Mouse (Mus musculus): Measurements from ENCODE around the gene Pawr.
A peak's percentile ranks its signal among the peaks of the same experiment; 100 is the strongest.
"Not testable (repeated sequence)": the region's sequence is repeated elsewhere in the genome, so short reads cannot be mapped to it uniquely, and the experiment has no call there.

Pawr gene

GRCm38 (mm10) chr10:108314396-108314795, 17.5 kb upstream of the Pawr start:
- no peak for DNase-seq

GRCm38 (mm10) chr10:108315236-108315635, 16.7 kb upstream of the Pawr start:
- DNase-seq, result no peak

GRCm38 (mm10) chr10:108328356-108328755, 3.6 kb upstream of the Pawr start:
- DNase-seq, result no peak

- no peak for DNase-seq
These were observed 2.9 kb upstream of the Pawr start for GRCm38 (mm10) chr10:108328983-108329382.

- DNase-seq, result no peak
These were observed 2.1 kb upstream of the Pawr start for GRCm38 (mm10) chr10:108329771-108330170.

GRCm38 (mm10) chr10:108330964-108331363, 957 bp upstream of the Pawr start:
- DNase-seq, result no peak

GRCm38 (mm10) chr10:108332571-108333541, 935 bp downstream of the Pawr start:
- peak in 1 of 2 experiments; percentile 13 for DNase-seq

GRCm38 (mm10) chr10:108333642-108334041, 1.7 kb downstream of the Pawr start:
- DNase-seq, result no peak

GRCm38 (mm10) chr10:108334096-108334495, 2.2 kb downstream of the Pawr start:
- DNase-seq, result no peak

GRCm38 (mm10) chr10:108335736-108336292, 3.9 kb downstream of the Pawr start:
- no peak for DNase-seq

- no peak for DNase-seq
These were observed 4.7 kb downstream of the Pawr start for GRCm38 (mm10) chr10:108336581-108336980.

GRCm38 (mm10) chr10:108338055-108338961, 6.4 kb downstream of the Pawr start:
- DNase-seq, result no peak

GRCm38 (mm10) chr10:108339118-108339517, 7.2 kb downstream of the Pawr start:
- DNase-seq, result no peak

- DNase-seq, result no peak
These were observed 8.0 kb downstream of the Pawr start for GRCm38 (mm10) chr10:108339872-108340271.

GRCm38 (mm10) chr10:108343734-108344133, 11.8 kb downstream of the Pawr start:
- no peak for DNase-seq

GRCm38 (mm10) chr10:108345123-108345522, 13.2 kb downstream of the Pawr start:
- no peak for DNase-seq

GRCm38 (mm10) chr10:108346301-108346700, 14.4 kb downstream of the Pawr start:
- not testable (repeated sequence) for DNase-seq

- no peak for DNase-seq
These were observed 18.5 kb downstream of the Pawr start for GRCm38 (mm10) chr10:108350125-108351070.

GRCm38 (mm10) chr10:108352944-108353343, 21.0 kb downstream of the Pawr start:
- no peak for DNase-seq

GRCm38 (mm10) chr10:108354726-108355391, 22.9 kb downstream of the Pawr start:
- no peak for DNase-seq

GRCm38 (mm10) chr10:108355392-108355775, 23.5 kb downstream of the Pawr start:
- DNase-seq, result no peak
